Comparison of ENCODE assay signal across 8 mouse cellular contexts in genomic region chr2:50296987-50297350, GRCm38 (mm10). TPM values are rescaled to one million over a fixed set of nuclear protein-coding genes. Genes with fewer than 3 reads are reported as not detected.
DNase-seq lines count a peak whose midpoint lies in the region; ATAC-seq and TF ChIP-seq lines count a peak whose summit lies in the region.

No protein-coding gene starts in this region.

- peaks cover 22% of the 10 kb centered on the region for H3K4me1 ChIP-seq in kidney, embryonic 16.5 days (ENCODE audit: insufficient read depth, low read length)
- H3K4me1 ChIP-seq in bone marrow macrophage, adult 2 months (ENCODE audit: control insufficient read depth, insufficient read depth, low read length): peaks cover 12% of the 10 kb centered on the region
- no peaks in the 10 kb centered on the region for H3K4me1 ChIP-seq in hindbrain, embryonic 11.5 days (replicated peaks; ENCODE audit: control insufficient read depth, insufficient read depth, low read length)
- H3K4me1 ChIP-seq in midbrain, embryonic 14.5 days (ENCODE audit: control insufficient read depth, insufficient read depth, low read length): peaks cover 26% of the 10 kb centered on the region

- DNase-seq in kidney, adult 11 months: no peak
- peak; percentile 31 for DNase-seq in hindbrain, embryonic 11.5 days (ENCODE audit: low spot score)
- DNase-seq in midbrain, embryonic 14.5 days: peak; percentile 33
- no peak for DNase-seq in ovary, adult 18-20 months (ENCODE audit: low spot score)
- DNase-seq in adrenal gland, postnatal 14 days: no peak
- no peak for DNase-seq in B cell, adult 2 months

- H3K27ac ChIP-seq in kidney, embryonic 16.5 days (ENCODE audit: low read length): no peak overlapping the region
- 0 out of 2 replicates have a peak overlapping the region, but pooled peaks have one; percentile 24 for H3K27ac ChIP-seq in bone marrow macrophage, adult 2 months (ENCODE audit: insufficient read depth, low read depth, low read length)
- no peak overlapping the region for H3K27ac ChIP-seq in hindbrain, embryonic 11.5 days (ENCODE audit: low read depth, low read length)
- no peak overlapping the region for H3K27ac ChIP-seq in midbrain, embryonic 14.5 days (replicated peaks; ENCODE audit: low read depth, low read length)

- peak overlapping the region; percentile 51 for H3K9ac ChIP-seq in kidney, embryonic 16.5 days (replicated peaks; ENCODE audit: low read length)
- H3K9ac ChIP-seq in hindbrain, embryonic 11.5 days (ENCODE audit: low read depth, low read length): no peak overlapping the region
- H3K9ac ChIP-seq in midbrain, embryonic 14.5 days (replicated peaks; ENCODE audit: low read length): no peak overlapping the region

- no peak for TF ChIP-seq CTCF in bone marrow macrophage, adult 2 months (IDR thresholded peaks at IDR 0.05; ENCODE audit: low read depth, low read length)

- H3K9me3 ChIP-seq in kidney, embryonic 16.5 days (ENCODE audit: low read length): no peaks in the 10 kb centered on the region
- no peaks in the 10 kb centered on the region for H3K9me3 ChIP-seq in hindbrain, embryonic 11.5 days (ENCODE audit: control insufficient read depth, low read length)
- no peaks in the 10 kb centered on the region for H3K9me3 ChIP-seq in midbrain, embryonic 14.5 days (ENCODE audit: control insufficient read depth, low read length)

- H3K36me3 ChIP-seq in kidney, embryonic 16.5 days (ENCODE audit: insufficient read depth, low read length): no peaks in the 10 kb centered on the region
- H3K36me3 ChIP-seq in hindbrain, embryonic 11.5 days (ENCODE audit: control insufficient read depth, insufficient read depth, low read length): no peaks in the 10 kb centered on the region
- H3K36me3 ChIP-seq in midbrain, embryonic 14.5 days (ENCODE audit: control insufficient read depth, insufficient read depth, low read length): 0 out of 2 replicates have a peak, but pooled peaks cover 3% of the 10 kb centered on the region

- peak overlapping the region; percentile 81 for H3K4me3 ChIP-seq in kidney, embryonic 16.5 days (ENCODE audit: low read length)
- peak overlapping the region; percentile 70 for H3K4me3 ChIP-seq in bone marrow macrophage, adult 2 months (ENCODE audit: insufficient read depth, low read length)
- H3K4me3 ChIP-seq in hindbrain, embryonic 11.5 days (ENCODE audit: low read depth, low read length): peak overlapping the region; percentile 88
- peak overlapping the region; percentile 76 for H3K4me3 ChIP-seq in midbrain, embryonic 14.5 days (replicated peaks; ENCODE audit: low read depth, low read length)

- no peaks in the 10 kb centered on the region for H3K27me3 ChIP-seq in kidney, embryonic 16.5 days (ENCODE audit: insufficient read depth, low read length)
- H3K27me3 ChIP-seq in hindbrain, embryonic 11.5 days (ENCODE audit: control insufficient read depth, insufficient read depth, low read length): no peaks in the 10 kb centered on the region
- H3K27me3 ChIP-seq in midbrain, embryonic 14.5 days (ENCODE audit: control insufficient read depth, insufficient read depth, low read length): no peaks in the 10 kb centered on the region

- 1% methylated on average over 9 of the region's 9 CpGs for WGBS in kidney, embryonic 16.5 days
- 1% methylated on average over 9 of the region's 9 CpGs for WGBS in hindbrain, embryonic 11.5 days
- WGBS in midbrain, embryonic 14.5 days: under 1% methylated on average over 9 of the region's 9 CpGs

- H3K4me2 ChIP-seq in kidney, embryonic 16.5 days (replicated peaks; ENCODE audit: low read depth, low read length): peak overlapping the region; percentile 77
- H3K4me2 ChIP-seq in hindbrain, embryonic 11.5 days (replicated peaks; ENCODE audit: low read depth, low read length): peak overlapping the region; percentile 54
- H3K4me2 ChIP-seq in midbrain, embryonic 14.5 days (ENCODE audit: low read length): peak overlapping the region; percentile 80

- no peak for TF ChIP-seq POLR2A in bone marrow macrophage, adult 2 months (IDR thresholded peaks at IDR 0.05; ENCODE audit: borderline replicate concordance, low read depth, low read length)

- no peak for ATAC-seq in kidney, embryonic 16.5 days (ENCODE audit: low FRiP score, low TSS enrichment)
- ATAC-seq in hindbrain, embryonic 11.5 days (ENCODE audit: low FRiP score): peak; percentile 41; the same call in 1 of the 2 replicates
- no peak for ATAC-seq in midbrain, embryonic 14.5 days (ENCODE audit: low FRiP score, low TSS enrichment)

RNA-seq across cellular contexts. Expression of gene Mmadhc, which starts 0.4 kb away (rescaled TPM):
- polyA plus RNA-seq in kidney, embryonic 16.5 days (2015; fragmentation: Nextera tagmentation; extraction: Ambion mirVana): 166 and 172 TPM in 2 replicates
- 47.6 and 49.1 TPM in 2 replicates for polyA plus RNA-seq in bone marrow macrophage, adult 2 months (2012; ENCODE audit: insufficient read depth, insufficient read length, missing spikeins)
- 179 and 184 TPM in 2 replicates for polyA plus RNA-seq in hindbrain, embryonic 11.5 days (2014; fragmentation: Nextera tagmentation; extraction: Ambion mirVana)
- polyA plus RNA-seq in midbrain, embryonic 14.5 days (2014; fragmentation: Nextera tagmentation; extraction: Ambion mirVana): 148 and 150 TPM in 2 replicates
- 110 and 114 TPM in 2 replicates for total RNA-seq in adrenal gland, postnatal 14 days (2021)

Comparison
In these comparisons a context has a peak if more than half of its experiments do, and no peak if none do; other contexts are left out.
1. DNase-seq: peak in hindbrain, embryonic 11.5 days (single experiment) and midbrain, embryonic 14.5 days (single experiment); none in kidney, adult 11 months (single experiment), ovary, adult 18-20 months (single experiment), adrenal gland, postnatal 14 days (single experiment) and B cell, adult 2 months (0 of 2).
2. Peak in every context shown above with its lines, with median percentiles within 50 percentile points of each other: H3K4me2 ChIP-seq and H3K4me3 ChIP-seq.